Mouse (Mus musculus) neural tube, embryonic 10.5 days (tissue): ENCODE data around the gene Rps27.
"Not testable (repeated sequence)": the region's sequence is repeated elsewhere in the genome, so short reads cannot be mapped to it uniquely, and the experiment has no call there.

Source experiments
- DNase-seq: peaks from one replicate; pipeline ENCODE4 v3.0.0-alpha.2; 2017; ENCODE audit warnings: low spot score; ENCODE audit errors: extremely low spot score

Rps27 gene

DNA sequence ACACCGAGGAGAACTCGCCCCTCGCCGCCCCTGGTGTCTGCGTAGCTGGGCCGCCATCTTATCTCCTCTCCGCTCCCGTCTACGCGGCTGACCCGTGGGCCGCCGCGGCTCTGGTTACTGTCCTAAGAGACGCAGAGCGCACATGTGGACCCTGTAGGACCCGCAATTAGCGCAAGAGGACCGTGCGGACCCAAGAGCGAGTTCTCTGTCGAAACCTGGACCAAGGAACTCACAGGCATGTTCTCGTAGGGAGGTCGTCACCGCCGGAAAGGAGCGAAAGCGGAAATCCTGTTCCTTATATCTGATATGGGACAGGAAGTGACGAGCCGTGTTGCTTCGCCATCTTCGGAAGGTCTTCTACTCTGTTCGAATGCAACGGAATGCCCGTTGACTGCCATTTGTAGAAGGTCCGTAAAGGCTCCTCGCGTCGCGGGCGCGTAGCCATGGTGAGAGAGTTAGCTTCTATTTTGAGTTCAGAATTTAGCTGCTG, at the start of gene Rps27, which contains the start of gene Rab13:
Rps27 (minus strand) TSS at position 275 of the 490 bp plus-strand sequence.
Rab13 (plus strand) TSS at position 319 of the 490 bp plus-strand sequence.
- peak; percentile 94 for DNase-seq

DNA sequence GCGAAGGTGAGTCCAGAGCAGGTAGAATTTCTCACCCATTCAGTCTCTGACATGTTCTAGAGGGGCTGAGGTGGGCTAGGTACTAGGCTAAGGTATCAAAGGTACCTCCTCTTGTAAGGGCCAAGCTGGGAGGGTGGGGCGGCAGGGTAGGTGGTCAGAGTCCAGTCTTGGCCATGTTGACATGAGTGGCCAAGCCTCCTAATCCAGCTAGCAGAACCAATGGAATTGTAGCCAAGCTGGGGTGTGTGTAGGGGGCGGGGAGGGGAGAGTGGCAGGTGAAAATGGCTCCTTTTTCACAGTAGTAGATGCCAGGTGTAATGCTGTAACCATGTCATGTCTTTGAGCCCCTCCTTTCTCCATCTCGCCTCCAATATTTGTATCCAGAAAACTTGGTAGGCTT, 45.1 kb upstream of the Rps27 start:
- no peak for DNase-seq

DNA sequence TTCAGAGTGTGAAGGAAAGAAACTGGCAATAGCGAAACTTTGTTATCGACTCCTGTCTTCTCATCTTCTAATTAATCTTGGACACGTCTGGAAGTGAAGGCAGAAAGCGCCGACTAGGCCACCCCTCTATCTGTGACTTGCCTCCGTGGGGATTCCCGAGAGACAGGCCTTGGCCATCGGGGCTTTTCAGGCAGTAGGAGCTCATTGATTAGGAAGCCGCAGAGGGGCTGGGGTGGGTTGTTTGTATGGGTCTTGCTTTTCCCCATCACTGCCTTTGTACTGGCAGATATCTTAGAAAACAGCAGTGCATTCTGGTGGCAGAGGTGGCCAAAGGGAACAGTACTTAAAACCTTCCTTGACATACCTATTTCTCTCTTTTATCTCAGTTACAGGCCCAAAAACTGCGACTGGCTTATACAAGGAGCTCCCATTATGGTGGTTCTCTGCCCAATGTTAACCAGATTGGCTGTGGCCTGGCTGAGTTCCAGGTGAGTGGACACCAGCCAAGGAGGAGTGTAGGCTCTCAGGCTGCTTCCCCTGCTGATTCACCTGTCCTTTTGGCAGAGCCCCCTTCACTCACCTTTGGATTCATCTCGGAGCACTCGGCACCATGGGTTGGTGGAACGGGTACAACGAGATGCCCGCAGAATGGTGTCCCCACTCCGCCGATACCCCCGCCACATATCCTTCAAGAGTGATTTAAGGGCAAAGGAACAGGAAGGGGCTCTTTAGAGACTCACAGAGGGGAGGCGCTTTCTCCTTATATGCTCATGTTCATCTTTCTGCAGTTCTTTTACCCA, 43.5 kb upstream of the Rps27 start:
- no peak for DNase-seq

DNA sequence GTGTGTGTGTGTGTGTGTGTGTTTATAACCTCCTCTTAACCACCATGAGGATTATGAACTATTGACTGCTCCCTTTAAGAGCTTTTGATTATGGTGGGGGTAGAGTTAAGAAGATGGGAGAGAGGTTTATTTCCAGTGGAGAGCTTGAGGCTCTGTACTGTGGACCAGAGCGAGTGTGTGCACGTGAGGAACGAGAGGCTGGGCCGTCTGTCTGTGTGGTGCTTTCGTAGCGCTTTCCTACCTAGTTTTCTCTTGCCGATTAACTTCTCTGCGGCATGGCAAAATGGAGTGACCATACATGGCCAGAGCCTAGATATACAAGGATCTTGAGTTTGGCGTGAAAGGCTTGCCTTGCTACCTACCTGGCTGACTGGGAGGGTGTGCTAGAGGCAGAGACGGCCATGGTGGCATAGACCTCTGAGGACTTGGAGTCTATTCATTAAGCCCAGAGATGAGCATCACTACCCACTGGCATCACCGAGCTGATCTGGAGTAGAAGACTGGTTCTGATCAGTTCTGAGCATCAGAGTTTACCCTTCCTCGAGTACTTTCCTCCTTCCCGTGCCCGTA, 42.4 kb upstream of the Rps27 start:
- no peak for DNase-seq

DNA sequence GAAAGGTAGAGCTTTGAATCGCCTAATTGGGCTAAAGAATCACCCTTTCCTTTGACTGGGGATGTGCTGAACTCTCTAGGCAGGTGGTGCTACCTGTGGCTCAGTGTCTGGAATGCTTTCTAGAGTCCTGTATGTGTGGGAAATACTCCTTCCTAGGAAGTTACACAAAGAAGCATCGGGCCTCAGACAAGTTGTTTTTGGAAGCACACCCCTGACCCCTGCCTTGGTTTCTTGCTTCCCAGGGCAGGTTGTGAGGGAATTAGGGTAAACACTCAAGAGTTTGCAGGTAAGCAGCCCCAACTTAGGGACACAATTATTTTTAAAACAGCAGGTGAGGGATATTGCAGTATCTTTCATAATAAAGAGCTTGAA, 41.7 kb upstream of the Rps27 start:
- no peak for DNase-seq

DNA sequence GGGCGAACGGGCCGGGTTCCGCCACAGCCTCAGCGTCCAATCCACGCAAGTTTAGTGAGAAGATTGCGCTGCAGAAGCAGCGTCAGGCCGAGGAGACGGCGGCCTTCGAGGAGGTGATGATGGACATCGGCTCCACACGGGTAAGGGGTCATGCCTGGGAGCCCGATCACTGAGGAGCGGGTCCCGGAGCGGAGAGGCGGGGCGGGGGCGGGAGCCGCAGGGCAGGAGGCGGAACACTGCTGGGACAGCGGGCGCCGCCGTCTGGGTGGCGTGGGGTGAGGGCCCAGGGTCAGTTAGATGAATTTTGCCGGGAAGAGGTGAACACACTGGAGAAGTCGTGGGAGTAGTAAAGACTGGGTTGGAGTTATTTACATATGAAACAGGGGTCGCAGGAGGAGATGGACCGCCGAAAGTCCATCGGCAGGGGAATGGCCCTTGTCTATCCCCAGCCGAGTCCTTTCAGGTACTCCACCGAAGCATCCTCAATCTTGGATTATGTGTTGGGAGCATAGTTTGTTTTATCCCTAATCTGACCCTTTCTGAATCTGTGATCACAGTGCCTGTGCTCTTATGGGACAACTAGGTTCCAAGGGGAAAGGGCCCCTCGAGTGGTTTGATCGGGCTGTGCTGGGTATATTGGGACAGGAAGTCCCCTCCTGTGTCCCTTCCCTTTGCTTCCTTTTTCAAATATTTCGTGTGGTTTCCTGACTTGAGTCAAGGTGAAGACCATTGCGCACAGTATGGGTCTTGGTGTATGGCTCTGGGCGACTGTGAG, 41.2 kb upstream of the Rps27 start:
- DNase-seq, result no peak

DNA sequence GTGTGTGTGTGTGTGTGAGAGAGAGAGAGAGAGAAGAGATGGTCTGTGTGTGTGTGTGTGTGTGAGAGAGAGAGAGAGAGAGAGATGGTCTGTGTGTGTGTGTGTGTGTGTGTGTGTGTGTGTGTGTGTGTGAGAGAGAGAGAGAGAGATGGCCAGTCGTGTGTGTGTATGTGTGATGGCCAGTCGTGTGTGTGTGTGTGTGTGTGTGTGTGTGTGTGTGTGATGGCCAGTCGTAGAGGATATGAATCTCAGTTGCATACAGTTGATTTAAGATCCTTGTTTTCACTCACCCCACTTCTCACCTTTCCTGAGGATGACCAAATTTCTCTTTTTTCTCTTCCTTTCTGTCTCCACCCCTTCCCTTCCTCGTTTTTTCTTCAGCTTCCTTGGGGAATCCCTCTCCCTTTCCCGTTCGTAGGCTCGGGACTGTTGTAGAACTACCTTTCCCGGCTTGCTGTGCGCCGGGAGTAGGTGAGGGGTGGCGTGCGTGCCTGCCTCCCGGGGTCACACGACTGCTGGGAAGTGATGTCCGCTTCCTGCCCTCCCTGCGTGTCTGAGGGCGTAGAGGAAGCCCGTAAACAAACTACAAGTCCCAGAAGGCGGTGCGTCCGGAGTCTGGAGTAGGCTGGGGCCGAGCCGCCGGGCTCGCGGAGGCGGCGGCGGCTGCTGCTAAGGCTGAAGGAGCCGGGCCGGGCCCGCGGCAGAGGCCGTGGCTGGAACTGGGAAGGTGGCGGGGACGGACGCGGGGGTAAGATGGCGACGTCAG, 40.4 kb upstream of the Rps27 start, which contains the start of gene Crtc2:
Crtc2 (plus strand) TSS at position 511 of the 766 bp plus-strand sequence.
- DNase-seq, result peak; percentile 92

DNA sequence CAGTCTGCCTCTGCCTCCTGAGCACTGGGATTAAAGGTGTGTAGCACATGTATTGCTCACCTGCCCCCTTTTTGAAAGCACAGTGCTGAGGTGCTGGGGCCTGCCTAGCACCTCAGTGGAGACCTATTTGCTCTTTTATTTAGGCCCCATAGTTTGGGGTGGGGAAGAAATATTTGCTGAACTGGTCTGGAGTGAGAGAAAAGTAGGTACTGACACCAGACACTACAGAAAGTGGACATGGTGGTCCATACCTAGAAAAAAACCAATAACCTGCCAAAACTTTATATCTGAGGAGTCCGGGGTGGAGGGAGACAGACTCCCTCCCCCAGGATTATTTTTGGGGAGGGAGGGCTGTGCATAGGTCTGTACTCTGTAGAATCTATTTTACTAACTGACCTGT, 39.7 kb upstream of the Rps27 start:
- not testable (repeated sequence) for DNase-seq

DNA sequence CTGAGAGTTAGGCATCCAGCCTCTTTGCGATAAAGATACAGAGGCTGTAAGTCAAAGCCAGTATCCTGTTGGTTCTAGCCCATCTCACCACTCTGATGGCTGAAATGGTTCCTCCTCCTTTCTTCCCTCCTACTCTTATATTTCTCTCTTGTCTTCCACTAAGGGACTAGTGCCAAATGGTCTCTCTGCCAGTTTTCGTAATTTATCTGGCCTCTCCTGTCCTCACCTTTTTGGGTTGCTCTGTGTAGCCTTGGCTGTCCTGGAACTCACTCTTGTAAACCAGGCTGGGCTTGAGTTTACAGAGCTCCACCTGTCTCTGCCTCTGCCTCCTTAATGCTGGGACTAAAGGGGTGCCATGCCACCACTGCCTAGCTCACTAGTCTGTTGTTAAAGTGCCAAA, 39.2 kb upstream of the Rps27 start:
- DNase-seq, result not testable (repeated sequence)

DNA sequence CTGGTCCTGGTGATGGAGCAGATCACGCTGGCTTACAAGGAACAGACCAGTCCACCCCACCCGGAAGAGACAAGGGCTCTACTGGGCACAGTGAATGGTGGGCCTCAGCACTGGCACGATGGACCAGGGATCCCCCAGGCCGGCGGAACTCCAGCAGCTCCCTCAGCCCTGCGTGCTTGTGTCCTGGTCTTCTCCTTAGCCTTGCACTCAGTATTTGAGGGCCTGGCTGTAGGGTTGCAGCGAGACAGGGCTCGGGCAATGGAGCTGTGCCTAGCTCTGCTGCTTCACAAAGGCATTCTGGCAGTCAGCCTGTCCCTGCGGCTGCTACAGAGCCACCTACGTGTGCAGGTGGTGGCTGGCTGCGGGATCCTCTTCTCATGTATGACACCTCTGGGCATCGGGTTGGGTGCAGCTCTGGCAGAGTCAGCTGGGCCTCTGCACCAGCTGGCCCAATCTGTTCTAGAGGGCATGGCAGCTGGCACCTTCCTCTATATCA, 38.3 kb upstream of the Rps27 start:
- DNase-seq, result not testable (repeated sequence)

DNA sequence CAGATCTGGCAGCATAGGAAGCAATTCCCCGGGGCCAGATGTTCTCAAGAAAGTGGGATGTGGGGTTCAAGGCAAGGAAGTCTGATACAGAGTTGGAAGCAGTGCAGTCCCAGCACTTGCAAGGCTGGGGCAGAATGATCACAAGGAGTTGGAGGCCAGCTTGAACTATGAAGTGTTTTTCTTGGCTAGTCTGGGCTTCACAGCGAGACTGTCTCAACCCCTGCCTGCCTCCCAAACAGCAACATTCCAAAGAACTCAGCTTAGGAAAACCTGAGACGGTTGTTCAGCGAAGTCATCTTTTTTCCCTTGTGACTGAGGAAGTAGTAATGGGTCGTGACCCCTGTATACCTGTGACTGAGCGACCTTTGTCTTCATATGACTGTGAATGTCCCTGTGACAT, 37.3 kb upstream of the Rps27 start:
- DNase-seq, result no peak

DNA sequence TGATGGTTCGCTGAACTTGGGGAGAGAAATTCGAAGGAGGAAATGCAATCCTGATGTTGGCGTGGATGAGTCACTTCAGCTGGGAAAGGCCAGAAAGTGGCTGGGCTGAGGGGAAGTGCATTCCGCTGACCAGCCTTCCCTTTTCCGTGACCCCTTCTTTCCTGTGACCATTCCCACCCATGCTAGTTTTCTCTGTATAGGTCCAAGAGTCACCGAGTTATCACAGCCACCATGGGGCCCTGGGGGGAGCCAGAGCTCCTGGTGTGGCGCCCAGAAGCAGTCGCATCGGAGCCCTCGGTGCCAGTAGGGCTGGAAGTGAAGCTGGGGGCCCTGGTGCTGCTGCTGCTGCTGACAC, 35.3 kb upstream of the Rps27 start:
- no peak for DNase-seq

DNA sequence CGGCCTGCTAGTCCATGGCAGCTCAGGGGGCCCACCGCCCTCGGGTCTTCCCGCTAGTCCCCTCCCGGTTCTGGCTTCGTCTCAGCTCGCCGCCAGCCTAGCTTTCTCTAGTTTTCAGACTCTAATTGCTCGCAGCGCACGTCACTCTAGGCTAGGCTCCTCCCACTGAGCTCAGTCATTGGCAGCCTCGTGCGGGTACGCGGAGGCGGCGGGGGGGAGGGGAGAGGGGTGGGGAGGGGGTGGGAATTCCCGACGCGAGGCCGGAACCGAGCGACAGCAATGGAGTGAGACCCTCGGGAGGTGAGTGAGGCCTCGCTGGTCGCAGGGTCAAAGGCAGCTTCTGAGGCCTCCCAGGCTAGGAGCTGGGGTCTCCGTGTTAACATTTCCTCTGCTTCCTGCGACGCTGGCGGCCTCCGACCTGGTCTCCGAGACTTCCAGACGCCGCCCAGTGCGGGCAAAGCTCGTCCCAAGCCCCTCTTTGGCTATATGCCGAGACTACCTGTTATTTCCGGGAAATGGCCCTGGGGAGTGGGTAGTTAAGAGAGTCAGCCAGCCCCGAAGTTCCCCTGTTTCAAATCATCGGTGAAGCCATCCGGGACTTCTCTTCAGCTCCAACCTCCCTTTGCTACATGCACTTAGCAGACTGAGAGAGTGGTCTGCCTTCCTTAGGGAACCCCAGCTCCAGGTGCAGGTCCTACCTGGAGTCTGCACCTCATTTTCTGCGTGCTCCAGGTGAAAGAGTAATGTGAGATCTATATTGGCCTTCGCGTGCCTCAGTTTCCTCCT, 34.7 kb upstream of the Rps27 start, which contains the start of gene Slc39a1:
Slc39a1 (plus strand) TSS at position 213 of the 786 bp plus-strand sequence.
- peak; percentile 92 for DNase-seq

DNA sequence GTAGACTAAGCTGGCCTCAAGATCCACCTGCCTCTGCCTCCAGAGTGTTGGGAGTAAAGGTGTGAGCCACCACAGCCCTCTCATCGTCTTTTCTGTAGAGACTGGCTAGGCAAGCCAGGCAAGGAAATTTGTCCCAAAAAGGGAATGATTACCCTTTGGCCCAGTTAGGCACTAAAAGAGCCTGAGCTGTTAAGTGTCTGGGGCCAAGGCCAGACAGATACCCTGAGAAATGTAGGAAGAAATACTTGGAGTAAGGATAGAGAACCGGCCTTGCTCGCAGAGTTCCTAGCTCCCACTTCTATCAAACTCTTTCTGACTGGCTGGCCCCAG, 34.1 kb upstream of the Rps27 start:
- DNase-seq, result no peak

DNA sequence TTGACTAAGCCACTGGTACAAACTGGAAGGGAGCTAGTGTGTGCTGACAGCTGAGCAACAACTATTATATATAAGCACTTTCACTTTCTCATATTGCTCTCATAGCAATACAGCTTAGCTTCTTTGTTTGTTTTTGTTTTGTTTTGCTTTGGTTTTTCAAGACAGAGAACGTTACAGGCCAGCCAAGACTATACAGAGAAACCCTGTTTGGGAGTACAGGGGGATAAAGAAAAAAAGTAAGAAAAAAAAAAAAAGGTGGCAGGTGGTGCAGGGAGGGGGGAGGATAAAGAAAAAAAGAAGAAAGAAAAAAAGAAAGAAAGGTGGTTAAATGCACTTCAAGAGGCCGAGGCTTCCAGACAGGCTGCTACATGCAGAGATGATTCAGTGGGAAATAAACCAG, 32.0 kb upstream of the Rps27 start:
- no peak for DNase-seq

DNA sequence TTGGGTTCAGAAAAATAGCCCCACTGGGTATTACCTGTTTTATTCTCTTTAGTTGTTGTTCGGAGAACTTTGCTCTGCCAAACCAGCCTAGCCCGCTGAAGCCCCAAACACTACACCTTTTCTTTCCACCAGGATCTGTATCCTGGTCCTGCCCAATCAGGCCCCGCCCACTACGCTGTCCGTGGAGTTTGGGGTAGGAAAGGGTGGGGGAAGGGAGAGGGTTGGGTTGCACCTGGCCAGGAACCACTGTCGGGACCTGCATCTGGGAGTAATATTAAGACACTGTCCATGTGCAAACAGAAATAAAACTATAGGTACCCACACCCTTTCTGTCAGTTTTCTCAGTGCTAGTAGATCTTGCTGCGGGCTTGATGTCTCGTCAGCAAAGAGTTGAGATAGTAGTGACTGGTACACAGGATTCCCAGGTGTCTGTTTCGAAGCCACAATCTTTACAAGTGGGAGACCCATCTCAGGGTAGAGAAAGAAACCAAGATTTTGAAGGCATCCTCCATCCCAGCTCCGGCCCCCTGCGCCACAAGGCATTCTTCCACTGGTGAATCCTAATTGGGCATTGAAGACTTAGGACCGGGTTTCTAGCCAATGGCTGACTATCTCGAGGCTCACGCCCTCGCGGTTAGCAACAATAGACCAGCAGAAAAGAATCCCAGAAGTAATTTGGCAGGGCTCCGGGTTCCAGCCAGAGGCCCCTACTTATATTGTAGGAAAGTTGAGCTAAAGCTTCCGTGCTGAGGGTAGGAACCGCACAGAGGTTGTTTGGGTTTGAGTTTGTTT, 29.7 kb upstream of the Rps27 start, which contains the start of gene Creb3l4:
Creb3l4 (minus strand) TSS at position 529 of the 792 bp plus-strand sequence.
- DNase-seq, result peak; percentile 69

DNA sequence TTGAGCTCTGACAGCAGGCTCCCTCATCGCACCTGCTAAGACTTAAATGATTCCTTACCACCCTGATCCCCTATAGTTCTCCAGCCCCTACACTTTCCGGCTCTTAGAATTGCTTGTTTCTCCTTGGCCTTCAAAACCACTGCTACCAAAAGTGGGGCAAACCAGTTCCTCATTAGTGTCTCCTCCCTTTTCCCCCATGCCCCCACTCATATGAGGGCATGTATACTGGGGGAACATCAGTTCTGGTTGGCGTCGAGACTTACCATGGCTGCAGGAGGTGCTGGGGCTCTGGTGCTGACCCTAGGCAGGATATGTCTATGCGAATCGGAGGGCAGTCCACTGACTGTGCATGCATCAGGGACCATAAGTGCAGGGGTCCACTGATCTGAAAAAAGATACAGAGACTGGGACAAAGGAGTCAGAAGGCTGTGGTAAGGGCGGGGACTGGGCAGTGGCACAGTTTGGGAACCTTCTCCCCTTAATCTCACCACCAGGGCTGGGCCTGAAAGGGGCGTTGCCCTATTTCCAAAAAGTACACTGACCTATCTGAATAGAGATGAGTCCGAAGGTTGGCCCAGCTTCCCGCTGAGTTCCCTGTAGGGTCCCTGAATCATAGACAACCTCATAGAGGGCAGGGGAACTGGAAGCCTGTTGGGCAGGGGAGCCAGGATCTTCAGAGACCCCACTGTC, 28.4 kb upstream of the Rps27 start:
- no peak for DNase-seq

DNA sequence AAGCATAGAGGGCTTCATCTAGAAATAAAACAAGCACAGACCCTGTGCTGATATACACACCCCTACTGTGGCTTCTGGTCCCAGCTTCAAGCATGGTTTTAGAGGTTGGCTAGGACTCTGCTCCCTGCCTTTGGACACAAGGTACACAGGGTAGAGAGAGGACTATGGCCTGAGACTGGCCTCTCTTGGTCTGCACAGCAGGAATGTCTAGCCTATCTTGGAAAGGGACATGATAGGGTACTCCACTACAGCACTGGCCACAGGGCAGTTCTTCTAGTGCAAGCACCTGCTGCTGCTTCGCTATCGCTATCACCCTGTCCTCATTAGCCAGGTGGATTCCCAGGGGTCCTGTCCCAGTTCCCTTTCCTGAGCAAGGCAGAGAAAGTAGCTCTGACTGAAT, 27.8 kb upstream of the Rps27 start:
- no peak for DNase-seq
